Mouse (Mus musculus) heart, postnatal 10 days (tissue): Measurements from ENCODE around the gene Gm1043. TPM values are rescaled to one million over a fixed set of nuclear protein-coding genes. Genes with fewer than 3 reads are reported as not detected.

Source experiments
- total RNA-seq, 2 experiments: library from RNA; stranded (reverse); gene quantifications; 2 replicates each; pipeline ENCODE4 v1.2.3; 2021

The Gm1043 gene
- total RNA-seq, 2 experiments from 2014 or later: not detected

Other genes starting within 250 kb of the Gm1043 start
- under 1 TPM; 0.19 to 0.25 TPM for gene Ppp2r2c, start 216.9 kb upstream of the Gm1043 start, total RNA-seq
- gene Wfs1, start 96.2 kb upstream of the Gm1043 start, total RNA-seq: 10 to 100 TPM; 30.4 to 37.7 TPM
- gene Crmp1, start 156.6 kb downstream of the Gm1043 start, total RNA-seq: 1 to 10 TPM; 7.3 to 7.8 TPM